Mouse (Mus musculus) mesoderm, embryonic 11.5 days (tissue): ENCODE measurements around the gene Pbx1.

Experiments used
- DNase-seq: peaks from one replicate; pipeline ENCODE4 v3.0.0-alpha.2; 2012; ENCODE audit warnings: low read depth, low spot score

The Pbx1 gene

GRCm38 (mm10) chr1:168268751-168269623, 163.1 kb downstream of the Pbx1 start:
- no peak for DNase-seq

DNA sequence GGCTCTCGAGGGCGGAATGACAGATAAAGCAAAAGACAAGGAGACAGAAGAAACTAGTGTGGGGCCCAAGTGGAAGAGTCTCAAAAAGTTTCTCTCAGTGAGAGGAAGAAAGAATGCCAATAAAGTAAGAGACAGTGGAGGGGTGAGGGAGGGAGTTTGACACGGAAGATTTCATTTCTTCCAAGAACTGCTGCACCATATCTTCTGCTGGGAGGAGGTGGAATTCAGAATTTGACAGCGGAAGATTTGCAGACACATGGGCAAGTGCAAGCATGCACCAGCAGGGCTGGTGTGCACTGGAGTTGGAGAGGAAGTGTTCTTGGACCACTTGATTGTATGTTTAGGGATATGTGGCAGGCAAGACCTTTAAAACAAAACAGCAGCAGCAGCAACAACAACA, 163.8 kb downstream of the Pbx1 start:
- DNase-seq = no peak

DNA sequence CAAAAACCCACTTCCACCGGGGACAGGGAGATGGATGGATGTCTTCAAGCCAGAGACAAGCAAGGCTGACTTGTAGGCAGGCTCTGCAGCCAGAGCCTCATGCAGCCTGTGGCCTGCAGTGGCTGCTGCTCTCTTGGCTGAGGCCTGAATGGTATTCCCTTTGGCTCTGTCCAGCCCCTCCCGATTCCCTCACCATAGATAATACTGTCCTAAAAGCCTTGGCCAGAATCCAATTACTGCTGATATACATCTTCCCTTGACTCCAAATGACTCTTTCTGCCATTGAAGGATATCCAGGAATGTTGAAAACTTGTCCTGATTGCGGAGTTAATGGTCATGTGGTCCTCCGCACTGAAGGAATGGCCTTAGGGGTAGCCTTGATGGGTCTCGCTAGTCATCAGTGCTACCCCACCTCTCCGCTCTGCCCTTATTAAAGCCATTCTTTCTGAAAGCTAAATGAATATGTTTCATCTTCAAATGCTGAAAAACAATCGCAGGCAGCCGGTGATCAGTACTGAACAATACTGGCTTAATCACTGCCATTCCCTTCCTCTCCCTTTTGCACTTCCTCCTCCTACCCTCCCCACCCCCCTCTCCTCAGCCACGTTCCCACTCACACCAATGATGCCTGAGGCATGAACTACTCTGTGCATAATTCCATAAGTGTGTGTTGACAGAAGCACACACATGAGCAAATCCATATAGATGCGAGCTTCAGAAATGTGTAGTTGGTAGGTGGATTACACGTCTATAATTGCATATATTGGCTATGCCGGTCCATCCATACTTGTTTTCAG, 166.3 kb downstream of the Pbx1 start:
- DNase-seq = no peak

DNA sequence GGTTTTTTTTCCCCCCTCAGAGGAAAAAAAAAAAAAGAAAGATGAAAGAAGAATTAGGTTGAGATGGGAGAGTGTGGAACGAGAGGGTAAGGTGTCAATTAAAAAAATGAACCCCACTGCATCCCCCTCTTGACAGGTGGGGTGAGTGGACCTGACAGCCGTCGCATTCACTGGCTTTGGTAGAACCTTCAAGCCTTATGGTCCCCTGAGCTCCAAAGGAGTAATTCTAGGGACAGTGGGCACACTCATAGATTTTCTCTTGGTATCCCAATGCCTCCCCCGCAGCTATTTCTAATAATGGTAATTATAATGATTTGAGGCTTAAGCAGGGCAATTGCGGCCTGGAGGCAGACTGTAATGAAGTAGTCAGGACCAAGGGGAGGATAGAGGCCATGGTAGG, 167.0 kb downstream of the Pbx1 start:
- DNase-seq = no peak

GRCm38 (mm10) chr1:168260391-168260790, 171.7 kb downstream of the Pbx1 start:
- no peak for DNase-seq

GRCm38 (mm10) chr1:168258856-168259255, 173.2 kb downstream of the Pbx1 start:
- peak; percentile 54 for DNase-seq

DNA sequence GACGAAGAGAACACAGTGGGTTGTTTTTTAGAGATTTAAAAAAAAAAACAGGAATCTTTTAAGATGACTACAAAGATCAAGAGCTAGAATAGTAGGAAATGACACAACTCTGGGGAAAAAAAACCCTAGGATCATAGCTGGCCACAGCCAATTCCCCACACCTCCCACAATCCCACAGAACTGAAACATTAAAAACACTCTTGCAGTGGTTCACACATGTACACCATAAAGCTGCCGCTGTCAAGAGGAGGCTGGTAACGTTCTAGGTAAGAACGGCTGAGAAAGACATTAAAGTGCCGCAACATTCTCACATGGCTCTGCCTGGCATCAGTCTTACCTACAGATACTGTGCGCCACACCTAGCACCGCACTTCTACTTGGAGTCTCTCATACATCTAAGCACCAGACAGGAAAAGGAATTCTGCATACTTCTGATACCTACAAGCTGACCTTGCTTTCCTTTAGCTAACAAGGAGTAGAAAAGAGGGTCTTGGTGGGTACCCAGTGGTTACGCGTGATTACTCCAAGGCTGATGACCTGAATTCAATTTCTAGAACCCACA, 176.6 kb downstream of the Pbx1 start:
- no peak for DNase-seq

- no peak for DNase-seq
These were observed 184.9 kb downstream of the Pbx1 start for GRCm38 (mm10) chr1:168246968-168247724.

GRCm38 (mm10) chr1:168245539-168245938, 186.5 kb downstream of the Pbx1 start:
- DNase-seq = no peak

DNA sequence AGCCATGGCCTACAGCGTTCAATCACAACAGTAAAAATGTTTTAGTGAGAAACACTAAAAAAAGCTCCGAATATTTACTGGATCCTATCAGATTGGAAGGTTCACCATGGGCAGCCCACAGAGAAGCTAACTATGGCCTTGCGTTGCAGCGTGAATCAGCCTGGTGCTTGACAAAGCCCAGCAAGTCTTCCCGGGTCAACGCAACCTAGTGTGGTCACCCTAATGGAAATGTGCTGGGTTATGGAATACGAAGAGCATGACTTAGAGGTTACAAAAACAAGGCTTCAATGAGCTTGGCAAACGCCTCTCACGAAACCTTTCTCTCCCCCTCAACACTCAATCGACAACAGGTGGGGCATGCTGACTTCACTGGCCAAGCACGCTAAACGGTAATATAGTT, 188.3 kb downstream of the Pbx1 start:
- no peak for DNase-seq

DNA sequence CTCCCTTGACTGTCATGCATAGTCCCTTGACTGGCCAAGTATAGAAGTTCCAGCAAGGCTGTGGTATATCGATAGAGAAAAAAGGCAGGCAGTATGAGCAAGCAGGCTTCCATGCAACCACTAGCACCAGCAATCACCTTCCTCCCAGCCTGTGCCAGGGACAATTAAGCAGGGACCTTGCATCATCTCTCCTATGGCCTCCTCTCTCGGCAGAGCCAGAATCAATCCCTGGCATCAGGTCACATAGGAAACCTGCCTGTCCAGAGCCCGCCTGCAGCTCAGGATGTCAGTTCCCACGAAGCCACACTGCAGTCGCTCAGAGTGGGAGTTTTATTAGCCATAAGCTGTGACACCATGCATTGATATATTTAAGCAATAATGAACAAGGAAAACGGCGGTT, 189.0 kb downstream of the Pbx1 start:
- DNase-seq = no peak

DNA sequence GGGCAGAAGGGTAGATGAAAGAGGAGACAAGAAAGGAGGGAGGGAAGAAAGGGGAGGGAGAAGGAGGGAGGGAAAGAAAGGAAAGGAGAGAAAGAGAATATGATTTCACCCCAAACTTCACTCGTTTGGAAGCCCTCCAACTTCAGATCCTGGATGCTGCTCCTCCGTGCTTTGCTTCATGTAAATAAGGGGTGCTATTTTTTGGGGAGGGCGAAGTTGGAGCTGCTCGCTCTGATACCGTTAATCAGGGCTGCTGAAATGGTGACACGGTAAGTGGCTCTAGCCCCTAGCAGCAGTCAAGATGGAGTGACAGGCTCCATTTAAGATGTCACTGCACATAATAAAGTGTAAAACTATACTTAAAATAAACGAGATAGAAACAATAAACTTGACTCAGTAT, 190.8 kb downstream of the Pbx1 start:
- DNase-seq = no peak

DNA sequence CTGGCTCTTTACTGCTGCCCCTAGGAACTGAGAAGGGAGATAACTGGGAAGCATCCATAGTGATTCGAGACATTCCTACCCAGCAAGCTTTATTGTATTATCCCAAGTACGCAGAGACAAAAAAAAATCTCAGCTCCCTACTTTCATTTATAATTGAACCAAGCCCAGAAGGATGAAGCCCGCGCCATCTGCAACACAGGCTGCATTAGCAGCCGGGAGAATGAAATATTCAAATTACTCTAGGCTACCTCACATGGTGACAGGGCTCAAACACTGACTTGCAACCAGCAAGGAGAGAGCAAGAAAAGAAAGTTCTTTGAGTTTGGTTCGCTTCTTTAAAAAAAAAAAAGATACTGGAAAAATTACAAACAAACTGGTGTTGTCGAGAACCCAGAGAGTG, 191.2 kb downstream of the Pbx1 start:
- no peak for DNase-seq

DNA sequence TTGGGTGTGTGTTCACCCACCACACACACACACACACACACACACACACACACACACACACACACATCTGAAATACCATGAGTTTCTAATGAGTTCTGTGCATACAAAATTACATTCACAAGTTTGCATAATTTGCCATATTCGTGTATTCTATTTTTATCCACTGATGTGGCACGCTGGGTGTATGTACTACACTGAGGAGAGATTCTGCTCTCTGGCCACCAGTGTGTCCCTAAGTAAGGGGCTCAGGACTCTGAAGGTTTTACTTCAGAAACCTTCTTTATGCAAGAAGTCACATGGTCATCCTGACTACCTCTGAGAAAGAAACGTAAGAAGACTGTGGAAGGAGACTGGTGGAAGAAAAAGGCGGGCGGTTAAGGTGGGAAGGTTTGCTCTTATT, 191.7 kb downstream of the Pbx1 start:
- DNase-seq = no peak

GRCm38 (mm10) chr1:168236101-168236500, 196.0 kb downstream of the Pbx1 start:
- no peak for DNase-seq

DNA sequence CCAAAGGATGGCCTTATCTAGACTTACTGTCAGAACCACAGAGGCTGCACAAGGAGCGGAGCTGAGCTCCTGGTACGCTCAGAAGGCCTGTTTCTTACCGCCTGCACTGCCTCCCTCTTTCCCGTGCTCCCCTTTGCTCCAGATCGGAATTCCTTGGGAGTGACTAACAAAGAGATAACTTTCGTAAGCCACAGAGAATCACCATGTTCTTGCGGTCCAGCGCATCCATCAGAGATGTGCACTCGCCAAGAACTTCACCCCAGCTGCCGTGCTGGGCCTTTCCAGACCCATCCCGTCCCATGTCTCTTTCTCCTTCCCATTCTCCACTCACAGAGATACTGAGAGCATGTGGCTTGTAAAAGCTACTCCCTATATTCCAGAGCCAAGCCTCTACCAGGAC, 197.7 kb downstream of the Pbx1 start:
- no peak for DNase-seq

DNA sequence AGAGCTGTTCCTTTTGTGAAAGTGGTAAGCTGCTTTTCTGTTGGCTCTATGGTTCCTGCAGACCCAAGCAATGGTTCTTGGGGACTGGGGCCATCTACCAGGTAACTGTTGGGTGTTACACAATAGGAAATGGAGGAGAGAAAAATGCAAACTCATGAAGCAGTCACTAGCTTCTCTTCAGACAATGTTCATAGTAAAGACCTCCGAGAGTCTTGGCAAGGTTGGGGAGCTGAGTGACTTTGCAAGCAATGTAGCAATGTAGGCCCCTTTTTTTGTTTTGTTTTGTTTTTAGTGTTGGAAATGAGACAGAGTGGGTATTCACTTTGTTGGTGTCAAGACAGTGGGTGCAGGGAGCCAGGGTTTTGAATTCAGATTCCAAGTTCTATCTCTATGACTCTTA, 198.9 kb downstream of the Pbx1 start:
- no peak for DNase-seq

GRCm38 (mm10) chr1:168231548-168232429, 200.3 kb downstream of the Pbx1 start:
- no peak for DNase-seq

GRCm38 (mm10) chr1:168230858-168231257, 201.2 kb downstream of the Pbx1 start:
- no peak for DNase-seq

DNA sequence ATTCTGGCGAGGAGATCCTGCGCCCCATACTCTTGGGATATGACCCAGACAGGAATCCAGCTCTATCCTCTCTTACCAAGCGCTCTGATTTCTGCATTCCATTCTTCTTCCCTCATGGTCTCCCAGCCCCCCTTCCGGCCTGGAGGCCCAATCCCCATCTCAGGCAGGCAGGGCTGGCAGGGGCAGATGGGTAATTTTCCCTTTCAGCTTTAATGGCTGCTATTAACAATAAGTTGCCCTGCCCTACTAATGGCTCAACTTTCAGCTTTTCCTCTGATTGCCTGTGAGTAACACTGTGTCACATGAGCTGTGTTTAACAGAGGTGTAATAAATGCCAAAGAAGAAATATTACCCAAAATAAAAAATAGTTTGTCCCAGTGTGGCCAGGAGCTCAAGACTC, 201.9 kb downstream of the Pbx1 start:
- peak; percentile 65 for DNase-seq
